Mouse (Mus musculus) liver, embryonic 11.5 days (tissue): ENCODE data around the gene Tat. TPM values are rescaled to one million over a fixed set of nuclear protein-coding genes. Genes with fewer than 3 reads are reported as not detected.
"Not testable (repeated sequence)": the region's sequence is repeated elsewhere in the genome, so short reads cannot be mapped to it uniquely, and the experiment has no call there.

Source experiments
- ATAC-seq: fragments of 200-750 bp; cut with Nextera tagmentation; replicated peaks from 2 replicates; pipeline ENCODE4 v1.8.0; 2017; ENCODE audit warnings: moderate number of reproducible peaks, mild to moderate bottlenecking, moderate TSS enrichment, moderate library complexity; ENCODE audit not compliant: low FRiP score
- DNase-seq: peaks from one replicate; pipeline ENCODE4 v3.0.0-alpha.2; 2017; ENCODE audit warnings: low spot score
- H3K27ac ChIP-seq: fragments of 300-500 bp; sonication (generic); 2 replicates; pipeline ENCODE4 v1.5.1; 2014; ENCODE audit warnings: mild to moderate bottlenecking, low read depth, low read length, control low read depth
- H3K27me3 ChIP-seq: fragments of 300-500 bp; sonication (generic); replicated peaks from 2 replicates; pipeline ENCODE4 v1.6.1; 2014; ENCODE audit warnings: low read length, mixed read lengths; ENCODE audit not compliant: control insufficient read depth, insufficient read depth
- H3K36me3 ChIP-seq: fragments of 300-500 bp; sonication (generic); 2 replicates; pipeline ENCODE4 v1.6.1; 2014; ENCODE audit warnings: mild to moderate bottlenecking, low read length, moderate library complexity, mixed read lengths; ENCODE audit not compliant: control insufficient read depth, insufficient read depth
- H3K4me1 ChIP-seq: fragments of 300-500 bp; sonication (generic); replicated peaks from 2 replicates; pipeline ENCODE4 v1.6.1; 2014; ENCODE audit warnings: low read length, mixed read lengths; ENCODE audit not compliant: control insufficient read depth, insufficient read depth
- H3K4me2 ChIP-seq: fragments of 300-500 bp; sonication (generic); 2 replicates; pipeline ENCODE4 v1.6.1; 2014; ENCODE audit warnings: mild to moderate bottlenecking, control low read depth, moderate library complexity
- H3K4me3 ChIP-seq: fragments of 300-500 bp; sonication (generic); 2 replicates; pipeline ENCODE4 v1.5.1; 2014; ENCODE audit warnings: low read depth, low read length, control low read depth
- H3K9ac ChIP-seq: fragments of 300-500 bp; sonication (generic); 2 replicates; pipeline ENCODE4 v1.6.1; 2014; ENCODE audit warnings: low read depth, low read length, control low read depth
- H3K9me3 ChIP-seq: fragments of 300-500 bp; sonication (generic); 2 replicates; pipeline ENCODE4 v1.6.1; 2016; ENCODE audit warnings: low read length, inconsistent platforms, mixed read lengths; ENCODE audit not compliant: control insufficient read depth
- WGBS: fragments of 180-500 bp; shearing (Covaris S2); extraction: QIAGEN DNeasy Blood & Tissue Kit; methylation state at CpG from one replicate; pipeline ENCODE4 v1.1.7; 2014; 5-methylcytosine and 5-hydroxymethylcytosine counted together
- polyA plus RNA-seq: library from polyadenylated mRNA; unstranded; fragments of >200 nt; fragmentation: Nextera tagmentation; extraction: Ambion mirVana; gene quantifications from 2 replicates; pipeline ENCODE4 v1.2.1, GENCODE M21; 2014

The Tat gene
- polyA plus RNA-seq, 1 experiment from 2014 or later, result 0.22 TPM

DNA sequence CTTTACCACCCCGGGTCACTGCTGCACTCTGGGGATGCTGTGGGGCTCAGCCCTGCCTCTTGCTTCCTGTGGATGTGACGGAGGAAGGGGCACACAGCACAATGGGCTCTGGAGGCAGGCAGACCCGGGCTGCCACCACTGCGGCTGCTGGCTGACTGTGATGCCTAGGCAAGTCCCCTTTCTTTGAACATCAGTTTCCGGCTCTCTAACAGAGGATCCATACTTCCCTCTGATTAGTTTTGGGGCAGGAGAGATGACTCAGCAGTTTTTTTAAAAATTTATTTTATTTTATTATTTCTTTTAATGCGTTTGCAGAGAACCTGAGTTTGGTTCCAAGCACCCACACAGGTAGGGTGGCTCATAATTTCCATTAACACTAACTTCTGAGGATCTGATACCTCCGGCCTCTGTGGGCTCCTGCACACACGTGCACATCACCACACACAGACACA lies 18.8 kb downstream of the Tat start:
- Histone ChIP-seq H3K4me3 (no peak overlapping the region), H3K9ac (no peak overlapping the region), H3K27ac (no peak overlapping the region), H3K4me1 (no peaks in the 10 kb centered on the region), H3K36me3 (no peaks in the 10 kb centered on the region), H3K27me3 (no peaks in the 10 kb centered on the region), H3K9me3 (no peaks in the 10 kb centered on the region), H3K4me2 (no peak overlapping the region)
- DNase-seq (no peak), ATAC-seq (no peak)
- 59% methylated on average over 8 of the region's 8 CpGs for WGBS

DNA sequence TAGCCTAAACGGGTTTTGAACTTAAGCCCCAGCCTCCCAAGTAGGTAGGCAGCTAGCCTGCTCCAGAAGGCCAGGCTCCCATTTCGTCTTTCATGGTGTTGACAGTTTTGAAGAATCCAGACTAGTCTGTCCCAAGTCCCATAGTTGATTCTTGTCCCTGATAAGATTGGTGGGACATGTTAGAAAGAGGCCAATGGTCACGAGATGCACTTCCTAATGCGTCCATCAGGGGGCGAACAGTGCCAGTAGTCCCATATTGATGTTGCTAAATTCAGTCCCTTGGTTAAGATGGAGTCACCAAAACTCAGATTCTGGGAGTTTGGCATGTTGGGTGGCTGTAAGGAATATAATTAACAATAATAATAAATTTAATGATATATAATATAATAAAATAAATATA lies 20.6 kb downstream of the Tat start:
- ATAC-seq, result no peak
- no peak overlapping the region for H3K9ac ChIP-seq
- no peaks in the 10 kb centered on the region for H3K36me3 ChIP-seq
- H3K27ac ChIP-seq, result no peak overlapping the region
- no peak overlapping the region for H3K4me2 ChIP-seq
- WGBS, result 31% methylated on average over 5 of the region's 5 CpGs
- no peaks in the 10 kb centered on the region for H3K27me3 ChIP-seq
- H3K4me1 ChIP-seq, result no peaks in the 10 kb centered on the region
- DNase-seq, result no peak
- H3K9me3 ChIP-seq, result no peaks in the 10 kb centered on the region
- H3K4me3 ChIP-seq, result no peak overlapping the region

DNA sequence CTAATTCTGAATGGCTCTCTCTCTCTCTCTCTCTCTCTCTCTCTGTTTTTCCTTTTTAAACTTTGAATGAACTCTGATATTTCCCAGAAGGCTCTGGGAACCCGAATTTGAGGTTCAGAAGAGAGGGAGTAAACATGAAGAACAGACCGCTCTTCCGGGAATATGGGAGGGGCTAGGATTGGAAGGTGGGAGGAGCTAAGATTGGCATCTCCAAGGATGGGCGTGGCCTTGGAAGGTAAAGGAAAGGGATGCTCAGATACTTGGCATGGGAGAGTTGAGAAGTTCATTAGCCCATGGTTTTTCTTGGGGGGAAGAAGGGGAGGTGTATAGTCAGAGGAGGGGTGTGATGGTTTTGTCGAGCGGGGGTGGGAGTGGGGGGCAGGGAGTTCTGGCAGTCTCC lies 31.8 kb downstream of the Tat start:
- Histone ChIP-seq H3K9me3 (no peaks in the 10 kb centered on the region), H3K4me2 (no peak overlapping the region), H3K4me1 (no peaks in the 10 kb centered on the region), H3K27me3 (no peaks in the 10 kb centered on the region), H3K27ac (no peak overlapping the region), H3K4me3 (no peak overlapping the region), H3K9ac (no peak overlapping the region), H3K36me3 (no peaks in the 10 kb centered on the region)
- ATAC-seq (no peak), DNase-seq (no peak)
- 53% methylated on average over 6 of the region's 6 CpGs for WGBS

DNA sequence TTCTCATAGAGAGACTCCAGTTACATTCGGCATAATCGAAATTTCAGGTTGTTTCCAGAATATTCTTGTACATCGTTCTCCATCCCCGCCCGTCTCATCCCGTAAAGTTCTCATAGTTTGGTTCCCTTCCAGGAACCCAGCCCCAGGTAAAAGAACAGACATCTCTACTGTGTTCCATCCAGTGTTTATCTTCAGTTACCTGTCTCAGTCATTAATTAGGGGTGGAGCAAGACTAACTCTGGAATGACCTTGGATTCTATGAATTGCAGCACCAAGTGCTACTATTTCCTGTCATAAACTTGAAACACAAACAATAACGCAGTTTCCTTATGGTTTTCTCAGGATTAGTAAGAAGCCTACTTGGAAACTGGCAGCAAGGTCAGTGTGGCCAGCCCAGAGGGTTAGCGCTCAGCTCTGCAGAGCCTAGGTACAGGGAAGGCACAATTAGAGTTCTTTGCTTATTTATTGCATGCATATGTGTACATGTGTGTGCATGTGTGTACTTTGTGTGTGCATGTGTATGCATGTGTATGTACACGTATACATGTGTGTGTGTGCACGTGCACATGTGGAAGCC lies 32.6 kb downstream of the Tat start:
- 87% methylated on average over 10 of the region's 10 CpGs for WGBS
- H3K27ac ChIP-seq, result no peak overlapping the region

DNA sequence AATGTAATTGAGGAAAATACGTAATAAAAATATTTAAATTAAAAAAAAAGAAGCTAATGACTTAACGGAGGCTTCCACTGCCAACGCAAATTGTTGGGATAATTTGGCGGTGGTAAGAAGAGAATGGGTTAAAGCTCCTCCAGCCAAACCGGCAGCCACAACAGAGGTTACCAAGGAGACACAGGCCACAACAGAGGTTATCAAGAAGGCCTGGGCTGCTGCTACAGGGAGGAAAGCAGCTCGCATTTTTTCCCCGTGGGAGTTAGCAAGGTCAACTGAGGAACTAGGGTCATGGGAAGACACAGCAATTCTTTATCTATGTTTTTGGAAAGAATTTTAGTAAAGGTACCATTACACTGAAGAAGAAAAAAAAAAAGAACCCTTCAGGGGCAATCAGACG lies 43.5 kb downstream of the Tat start:
- WGBS, result 37% methylated on average over 8 of the region's 8 CpGs
- H3K27ac ChIP-seq, H3K27me3 ChIP-seq, H3K9me3 ChIP-seq, ATAC-seq, H3K36me3 ChIP-seq, H3K4me3 ChIP-seq, DNase-seq, H3K4me2 ChIP-seq, H3K4me1 ChIP-seq, H3K9ac ChIP-seq: not testable (repeated sequence)

More for the DNA sequence above, 32.6 kb downstream of the Tat start:
- Histone ChIP-seq H3K4me3 (no peak overlapping the region), H3K9me3 (no peaks in the 10 kb centered on the region), H3K27me3 (no peaks in the 10 kb centered on the region), H3K4me1 (no peaks in the 10 kb centered on the region), H3K4me2 (no peak overlapping the region), H3K36me3 (no peaks in the 10 kb centered on the region), H3K9ac (no peak overlapping the region)
- no peak for ATAC-seq
- no peak for DNase-seq

DNA sequence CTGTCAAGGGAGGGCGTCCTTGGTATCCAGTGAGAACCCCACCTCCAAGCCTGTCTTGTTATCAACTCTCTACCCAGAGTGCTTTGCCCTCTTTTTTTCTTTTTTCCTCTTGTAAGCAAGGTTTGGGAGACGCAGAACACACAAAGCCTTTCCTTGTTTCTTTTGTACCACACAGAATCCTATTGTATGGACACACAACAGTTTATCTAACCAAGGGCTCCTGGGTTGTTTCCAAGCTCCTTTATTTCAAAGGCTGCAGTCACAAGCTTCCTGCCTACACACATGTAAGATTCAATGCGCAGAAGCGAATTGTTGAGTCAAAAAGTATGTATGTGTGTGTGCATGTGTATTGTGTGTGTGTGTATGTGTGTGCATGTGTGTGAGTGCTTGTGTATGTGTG lies 44.1 kb downstream of the Tat start:
- 72% methylated on average over 4 of the region's 4 CpGs for WGBS
- H3K4me2 ChIP-seq, result no peak overlapping the region
- no peak overlapping the region for H3K9ac ChIP-seq
- no peaks in the 10 kb centered on the region for H3K4me1 ChIP-seq
- no peaks in the 10 kb centered on the region for H3K27me3 ChIP-seq
- H3K27ac ChIP-seq, result no peak overlapping the region
- no peaks in the 10 kb centered on the region for H3K9me3 ChIP-seq
- ATAC-seq, result no peak
- DNase-seq, result no peak
- H3K36me3 ChIP-seq, result no peaks in the 10 kb centered on the region
- H3K4me3 ChIP-seq, result no peak overlapping the region

DNA sequence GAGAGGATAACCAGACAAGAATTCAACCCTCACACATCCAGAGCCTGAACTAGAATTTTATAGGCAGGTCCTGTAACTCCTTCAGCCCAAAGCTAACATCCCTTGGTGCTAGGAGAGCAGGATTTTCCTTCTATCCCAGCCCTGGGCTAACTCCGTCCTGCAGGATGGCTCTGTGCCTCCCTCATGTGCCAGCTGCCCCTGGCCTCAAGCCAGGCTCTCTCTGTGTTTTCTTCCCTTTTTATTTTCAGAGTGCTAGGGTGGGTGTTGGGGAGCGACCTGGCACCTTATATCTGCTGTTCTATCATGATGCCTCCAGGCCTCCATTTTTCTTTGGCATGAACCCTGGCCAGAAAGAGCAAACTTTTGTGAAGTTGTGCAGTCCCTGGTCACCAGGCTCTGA lies 45.9 kb downstream of the Tat start:
- no peaks in the 10 kb centered on the region for H3K4me1 ChIP-seq
- no peak overlapping the region for H3K4me3 ChIP-seq
- H3K9me3 ChIP-seq, result no peaks in the 10 kb centered on the region
- H3K27me3 ChIP-seq, result no peaks in the 10 kb centered on the region
- DNase-seq (no peak), ATAC-seq (no peak)
- H3K36me3 ChIP-seq, result no peaks in the 10 kb centered on the region
- no peak overlapping the region for H3K27ac ChIP-seq
- H3K9ac ChIP-seq, result no peak overlapping the region
- WGBS, result 83% methylated on average over 2 of the region's 2 CpGs
- no peak overlapping the region for H3K4me2 ChIP-seq

DNA sequence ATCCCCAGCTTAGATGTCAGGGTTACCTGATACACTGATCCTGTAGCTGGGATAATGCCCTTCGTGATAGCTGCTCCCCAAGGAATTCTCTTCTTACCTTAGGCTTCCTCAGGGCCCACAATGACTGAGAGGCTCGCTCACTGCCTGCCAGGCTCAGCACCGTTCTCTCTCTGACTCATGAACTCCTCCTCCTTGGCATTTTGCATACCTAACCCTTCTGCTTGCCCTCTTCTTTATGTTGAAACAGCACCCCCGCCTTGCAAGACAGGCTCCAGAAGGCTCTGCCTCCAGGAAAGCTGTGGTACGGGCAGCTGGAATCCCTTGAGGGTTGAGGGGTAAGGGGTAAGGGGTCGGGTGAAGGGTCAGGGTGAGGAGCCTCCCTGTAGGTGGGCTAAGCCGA lies 49.0 kb downstream of the Tat start:
- no peaks in the 10 kb centered on the region for H3K27me3 ChIP-seq
- H3K27ac ChIP-seq, result no peak overlapping the region
- no peak overlapping the region for H3K9ac ChIP-seq
- H3K36me3 ChIP-seq, result no peaks in the 10 kb centered on the region
- H3K9me3 ChIP-seq, result no peaks in the 10 kb centered on the region
- H3K4me2 ChIP-seq, result no peak overlapping the region
- WGBS, result 44% methylated on average over 7 of the region's 7 CpGs
- H3K4me1 ChIP-seq, result no peaks in the 10 kb centered on the region
- H3K4me3 ChIP-seq, result no peak overlapping the region
- ATAC-seq, result no peak
- no peak for DNase-seq

DNA sequence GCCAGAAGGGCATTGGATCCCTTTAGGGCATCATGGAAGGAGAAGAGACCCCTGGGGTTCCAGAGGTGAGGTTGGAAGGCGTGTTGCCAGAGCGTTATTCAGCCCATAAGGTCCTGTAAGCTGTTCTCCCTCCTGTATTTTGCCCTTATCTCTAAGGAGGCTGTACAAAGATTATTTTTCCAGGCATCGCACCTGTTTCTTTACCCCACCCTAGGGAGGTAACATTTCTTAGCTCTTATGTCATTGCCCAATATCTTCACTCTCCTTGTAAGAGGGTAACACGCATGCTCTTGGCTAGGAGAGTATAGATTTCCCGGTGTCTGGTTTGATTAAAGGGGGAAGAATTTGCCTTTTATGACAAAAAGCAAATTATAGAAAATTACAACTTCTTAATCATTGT lies 49.4 kb downstream of the Tat start, which contains the start of gene Chst4:
Chst4 (minus strand) TSS at position 82 of the 400 bp plus-strand sequence.
- no peaks in the 10 kb centered on the region for H3K4me1 ChIP-seq
- no peak for ATAC-seq
- 73% methylated on average over 5 of the region's 5 CpGs for WGBS
- no peak for DNase-seq
- H3K27me3 ChIP-seq, result no peaks in the 10 kb centered on the region
- H3K4me3 ChIP-seq, result no peak within 1 kb of the TSS
- no peaks in the 10 kb centered on the region for H3K9me3 ChIP-seq
- no peak within 1 kb of the TSS for H3K27ac ChIP-seq
- H3K4me2 ChIP-seq, result no peak within 1 kb of the TSS
- no peaks in the 10 kb centered on the region for H3K36me3 ChIP-seq
- H3K9ac ChIP-seq, result no peak within 1 kb of the TSS
